Mouse (Mus musculus): ENCODE data around the gene Rfc2.

GRCm38 (mm10) chr5:134629508-134629907 lies 48.3 kb downstream of the Rfc2 start:
- TF ChIP-seq CTCF (IDR thresholded peaks at IDR 0.05; ENCODE audit: extremely low read depth, insufficient read depth, low read length) (no peak), POLR2A (IDR thresholded peaks at IDR 0.05; ENCODE audit: extremely low read depth, insufficient read depth, low read length) (no peak)

All from cortical plate, adult 2 months (tissue).